Mouse (Mus musculus) liver, embryonic 11.5 days (tissue): ENCODE measurements around the gene Olfr432. TPM values are rescaled to one million over a fixed set of nuclear protein-coding genes. Genes with fewer than 3 reads are reported as not detected.

Experiments
- ATAC-seq: fragments of 200-750 bp; cut with Nextera tagmentation; replicated peaks from 2 replicates; pipeline ENCODE4 v1.8.0; 2017; ENCODE audit warnings: moderate number of reproducible peaks, mild to moderate bottlenecking, moderate TSS enrichment, moderate library complexity; ENCODE audit not compliant: low FRiP score
- DNase-seq: peaks from one replicate; pipeline ENCODE4 v3.0.0-alpha.2; 2017; ENCODE audit warnings: low spot score
- H3K27ac ChIP-seq: fragments of 300-500 bp; sonication (generic); 2 replicates; pipeline ENCODE4 v1.5.1; 2014; ENCODE audit warnings: mild to moderate bottlenecking, low read depth, low read length, control low read depth
- H3K27me3 ChIP-seq: fragments of 300-500 bp; sonication (generic); replicated peaks from 2 replicates; pipeline ENCODE4 v1.6.1; 2014; ENCODE audit warnings: low read length, mixed read lengths; ENCODE audit not compliant: control insufficient read depth, insufficient read depth
- H3K36me3 ChIP-seq: fragments of 300-500 bp; sonication (generic); 2 replicates; pipeline ENCODE4 v1.6.1; 2014; ENCODE audit warnings: mild to moderate bottlenecking, low read length, moderate library complexity, mixed read lengths; ENCODE audit not compliant: control insufficient read depth, insufficient read depth
- H3K4me1 ChIP-seq: fragments of 300-500 bp; sonication (generic); replicated peaks from 2 replicates; pipeline ENCODE4 v1.6.1; 2014; ENCODE audit warnings: low read length, mixed read lengths; ENCODE audit not compliant: control insufficient read depth, insufficient read depth
- H3K4me2 ChIP-seq: fragments of 300-500 bp; sonication (generic); 2 replicates; pipeline ENCODE4 v1.6.1; 2014; ENCODE audit warnings: mild to moderate bottlenecking, control low read depth, moderate library complexity
- H3K4me3 ChIP-seq: fragments of 300-500 bp; sonication (generic); 2 replicates; pipeline ENCODE4 v1.5.1; 2014; ENCODE audit warnings: low read depth, low read length, control low read depth
- H3K9ac ChIP-seq: fragments of 300-500 bp; sonication (generic); 2 replicates; pipeline ENCODE4 v1.6.1; 2014; ENCODE audit warnings: low read depth, low read length, control low read depth
- H3K9me3 ChIP-seq: fragments of 300-500 bp; sonication (generic); 2 replicates; pipeline ENCODE4 v1.6.1; 2016; ENCODE audit warnings: low read length, inconsistent platforms, mixed read lengths; ENCODE audit not compliant: control insufficient read depth
- WGBS: fragments of 180-500 bp; shearing (Covaris S2); extraction: QIAGEN DNeasy Blood & Tissue Kit; methylation state at CpG from one replicate; pipeline ENCODE4 v1.1.7; 2014; 5-methylcytosine and 5-hydroxymethylcytosine counted together
- polyA plus RNA-seq: library from polyadenylated mRNA; unstranded; fragments of >200 nt; fragmentation: Nextera tagmentation; extraction: Ambion mirVana; gene quantifications from 2 replicates; pipeline ENCODE4 v1.2.1, GENCODE M21; 2014

The Olfr432 gene
- polyA plus RNA-seq, 1 experiment from 2014 or later, result not detected

DNA sequence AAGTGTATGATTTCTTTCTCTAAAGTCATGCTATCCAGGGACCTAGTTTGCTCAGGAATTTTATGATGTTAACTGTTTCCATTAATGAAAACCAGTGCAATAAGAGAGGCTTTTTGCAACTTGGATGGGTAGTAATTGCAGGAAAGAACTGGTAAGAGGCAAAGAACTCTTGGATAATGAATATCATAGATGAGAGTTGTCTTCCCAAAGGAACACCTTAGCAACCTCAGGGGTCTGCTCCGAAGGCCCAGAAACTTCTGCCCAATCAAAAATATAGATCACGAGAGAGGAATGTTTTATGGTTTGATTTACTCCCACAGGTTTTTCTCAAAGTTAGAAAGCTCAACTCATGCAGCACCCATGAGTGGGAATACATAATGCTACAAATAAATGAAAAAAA lies 35.0 kb downstream of the Olfr432 start, which contains the start of gene Olfr429:
Gene Olfr429, plus strand, starts transcription at position 301 of the 400 bp plus-strand sequence.
- H3K9me3 ChIP-seq, result no peaks in the 10 kb centered on the region
- no peaks in the 10 kb centered on the region for H3K27me3 ChIP-seq
- no peak for ATAC-seq
- WGBS, result 84% methylated on average over 2 of the region's 2 CpGs
- H3K4me3 ChIP-seq, result no peak within 1 kb of the TSS
- no peaks in the 10 kb centered on the region for H3K36me3 ChIP-seq
- no peak within 1 kb of the TSS for H3K27ac ChIP-seq
- no peak for DNase-seq
- no peak within 1 kb of the TSS for H3K4me2 ChIP-seq
- no peak within 1 kb of the TSS for H3K9ac ChIP-seq
- H3K4me1 ChIP-seq, result no peaks in the 10 kb centered on the region

DNA sequence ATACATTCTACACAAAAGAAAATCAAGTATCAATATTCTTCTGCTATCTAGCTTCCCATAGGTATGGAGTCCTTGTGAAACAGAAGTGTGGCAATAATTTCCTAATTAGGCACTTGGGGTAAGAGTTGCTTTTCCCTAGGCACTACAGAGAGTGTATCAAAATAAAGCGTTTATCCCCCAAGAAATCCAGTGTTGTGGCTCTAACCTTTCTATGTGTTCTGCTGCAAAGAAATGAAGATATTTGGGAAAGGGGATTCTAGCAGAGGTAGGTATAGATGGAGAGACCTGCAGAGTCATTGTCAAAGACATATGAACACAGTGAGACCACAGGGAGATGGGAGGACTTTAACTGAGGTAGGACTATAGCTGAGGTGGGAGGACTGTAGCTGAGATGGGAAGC lies 47.6 kb downstream of the Olfr432 start, which contains the start of gene Olfr427:
Gene Olfr427, plus strand, starts transcription at position 301 of the 400 bp plus-strand sequence.
- 82% methylated on average over 1 of the region's 1 CpGs for WGBS

DNA sequence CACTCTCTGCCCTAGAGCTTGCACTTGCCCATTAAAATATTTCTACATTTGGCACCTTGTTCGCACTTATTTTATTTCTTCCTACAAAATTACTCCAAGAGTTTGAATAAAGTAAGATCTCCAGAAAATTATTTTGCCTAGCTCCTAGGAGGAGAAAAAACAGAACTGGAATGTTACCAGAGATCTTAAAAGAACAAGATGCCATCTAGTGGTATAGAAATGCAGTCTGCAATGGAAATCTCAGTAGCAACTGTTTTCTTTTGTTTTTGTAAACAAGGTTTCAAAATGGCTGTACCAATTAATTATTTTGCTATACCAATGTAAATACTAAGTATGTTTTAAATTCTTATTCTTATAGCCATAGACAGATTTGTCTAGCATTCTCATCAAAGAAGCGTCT lies 54.7 kb downstream of the Olfr432 start:
- 45% methylated on average over 2 of the region's 2 CpGs for WGBS
- ATAC-seq (no peak), DNase-seq (no peak)
- Histone ChIP-seq H3K4me3 (no peak overlapping the region), H3K9ac (no peak overlapping the region), H3K27ac (no peak overlapping the region), H3K4me1 (no peaks in the 10 kb centered on the region), H3K27me3 (no peaks in the 10 kb centered on the region), H3K36me3 (no peaks in the 10 kb centered on the region), H3K4me2 (no peak overlapping the region), H3K9me3 (no peaks in the 10 kb centered on the region)

More for the DNA sequence above, 47.6 kb downstream of the Olfr432 start, which contains the start of gene Olfr427:
- no peaks in the 10 kb centered on the region for H3K9me3 ChIP-seq
- no peak for DNase-seq
- H3K27me3 ChIP-seq, result no peaks in the 10 kb centered on the region
- H3K27ac ChIP-seq, result no peak within 1 kb of the TSS
- no peak for ATAC-seq
- no peak within 1 kb of the TSS for H3K4me3 ChIP-seq
- no peaks in the 10 kb centered on the region for H3K36me3 ChIP-seq
- H3K9ac ChIP-seq, result no peak within 1 kb of the TSS
- no peaks in the 10 kb centered on the region for H3K4me1 ChIP-seq
- no peak within 1 kb of the TSS for H3K4me2 ChIP-seq

Other genes with a start within 250 kb of the Olfr432 start
- gene Ifi211, start 136.2 kb upstream of the Olfr432 start, polyA plus RNA-seq, result 0.64 and 0.88 TPM in 2 replicates
- gene Mndal, start 106.7 kb upstream of the Olfr432 start, polyA plus RNA-seq, result 1.8 and 2.0 TPM in 2 replicates
- 0.74 and 0.78 TPM in 2 replicates for gene Ifi203, start 106.5 kb upstream of the Olfr432 start, polyA plus RNA-seq
- not detected in 2 replicates for gene Ifi202b, start 66.5 kb upstream of the Olfr432 start, polyA plus RNA-seq
- gene Ifi205, start 17.4 kb upstream of the Olfr432 start, polyA plus RNA-seq, result 0.82 TPM in 2 replicates
- 0.30 TPM in 1 of 2 replicates, not detected in the other for gene Olfr433, start 8.5 kb upstream of the Olfr432 start, polyA plus RNA-seq
- not detected in 2 replicates for gene Olfr430, start 17.4 kb downstream of the Olfr432 start, polyA plus RNA-seq
- not detected in 2 replicates for gene Olfr429, start 35.1 kb downstream of the Olfr432 start, polyA plus RNA-seq
- not detected in 2 replicates for gene Olfr427, start 47.7 kb downstream of the Olfr432 start, polyA plus RNA-seq
- gene Olfr231, start 72.0 kb downstream of the Olfr432 start, polyA plus RNA-seq, result not detected in 2 replicates
- not detected in 2 replicates for gene Olfr424, start 82.3 kb downstream of the Olfr432 start, polyA plus RNA-seq
- 0.12 and 0.27 TPM in 2 replicates for gene Olfr420, start 106.4 kb downstream of the Olfr432 start, polyA plus RNA-seq
- gene Spta1, start 123.6 kb downstream of the Olfr432 start, polyA plus RNA-seq, result 23.1 and 26.0 TPM in 2 replicates
- gene Olfr419, start 202.9 kb downstream of the Olfr432 start, polyA plus RNA-seq, result 0.12 TPM in 1 of 2 replicates, not detected in the other